Mouse (Mus musculus) liver, adult 2 months (tissue): ENCODE data around the gene Ddi2. TPM values are rescaled to one million over a fixed set of nuclear protein-coding genes. Genes with fewer than 3 reads are reported as not detected.

Experiments used
- DNase-seq: peaks from one replicate; pipeline ENCODE4 v3.0.0-alpha.2; 2011; ENCODE audit warnings: low read depth, low spot score; ENCODE audit errors: extremely low read depth
- H3K27ac ChIP-seq: fragments of 200-500 bp; replicated peaks from 2 replicates; pipeline ENCODE4 v1.5.1; 2012; ENCODE audit warnings: low read depth, mild to moderate bottlenecking, control low read depth, inconsistent platforms, low read length; ENCODE audit not compliant: insufficient read depth
- H3K27me3 ChIP-seq: fragments of 200-500 bp; 2 replicates; pipeline ENCODE4 v1.6.1; 2012; ENCODE audit warnings: mild to moderate bottlenecking, moderate library complexity, low read length, inconsistent platforms; ENCODE audit not compliant: control insufficient read depth, insufficient read depth
- H3K36me3 ChIP-seq: fragments of 200-500 bp; 2 replicates; pipeline ENCODE4 v1.6.1; 2012; ENCODE audit warnings: low read length, inconsistent platforms; ENCODE audit not compliant: control insufficient read depth, insufficient read depth
- H3K4me1 ChIP-seq: fragments of 200-500 bp; 2 replicates; pipeline ENCODE4 v1.6.1; 2011; ENCODE audit warnings: low read length; ENCODE audit not compliant: control insufficient read depth, insufficient read depth
- H3K4me3 ChIP-seq: fragments of 200-500 bp; 2 replicates; pipeline ENCODE4 v1.5.1; 2011; ENCODE audit warnings: low read depth, mild to moderate bottlenecking, control low read depth, low read length, moderate library complexity; ENCODE audit not compliant: insufficient read depth
- H3K79me2 ChIP-seq: fragments of 200-500 bp; 2 replicates; pipeline ENCODE4 v1.6.1; 2012; ENCODE audit warnings: inconsistent platforms, mild to moderate bottlenecking, low read length, moderate library complexity; ENCODE audit not compliant: control insufficient read depth, insufficient read depth
- H3K9ac ChIP-seq: fragments of 200-500 bp; 2 replicates; pipeline ENCODE4 v1.6.1; 2012; ENCODE audit warnings: low read depth, mild to moderate bottlenecking, control low read depth, inconsistent platforms, low read length
- CTCF ChIP-seq: fragments of 200-500 bp; IDR thresholded peaks from 2 replicates; pipeline ENCODE4 v1.5.1; 2011; ENCODE audit warnings: low read depth, low read length, control low read depth
- POLR2A ChIP-seq: fragments of 200-500 bp; IDR thresholded peaks from 2 replicates; pipeline ENCODE4 v1.6.1; 2011; ENCODE audit warnings: low read length, control low read depth; ENCODE audit not compliant: insufficient read depth; ENCODE audit errors: extremely low read depth
- WGBS: fragments of 180-500 bp; shearing (Covaris S2); methylation state at CpG from one replicate; pipeline ENCODE4 v1.1.7; 2018; 5-methylcytosine and 5-hydroxymethylcytosine counted together
- polyA plus RNA-seq: library from polyadenylated mRNA; depleted of rRNA; stranded (reverse); fragments of >200 nt; gene quantifications from 2 replicates; pipeline ENCODE4 v1.2.3, GENCODE M21; 2012
- total RNA-seq: library from RNA; depleted of rRNA; stranded (reverse); fragments of >200 nt; gene quantifications from 2 replicates; pipeline ENCODE4 v1.2.3, GENCODE M21; 2014

Ddi2 gene
- total and polyA plus RNA-seq, 2 experiments, result 51.2 to 59.2 TPM

DNA sequence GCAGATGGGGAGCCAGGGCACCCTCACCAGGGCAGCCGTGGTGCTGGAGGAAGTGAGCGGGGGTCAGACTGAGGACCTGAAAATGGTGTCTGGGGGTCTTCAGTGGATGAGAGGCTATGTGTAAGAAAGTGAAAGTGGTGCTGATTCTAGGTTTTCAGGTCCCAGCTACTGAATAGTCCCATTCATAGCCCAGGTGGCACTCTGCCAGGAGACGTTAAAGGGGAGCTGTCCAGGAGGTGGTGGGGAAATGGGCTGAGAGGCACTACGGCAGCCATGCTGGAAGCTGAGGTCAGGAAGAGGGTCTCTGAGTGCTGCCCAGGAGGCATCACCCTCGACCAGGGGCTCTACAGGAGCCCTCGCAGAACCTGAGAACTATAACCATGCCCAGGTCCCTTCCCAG, 74.0 kb downstream of the Ddi2 start:
- peaks cover 32% of the 10 kb centered on the region; the same call in 1 of the 2 replicates for H3K79me2 ChIP-seq
- H3K9ac ChIP-seq, result no peak overlapping the region
- no peak for TF ChIP-seq CTCF
- no peak for TF ChIP-seq POLR2A
- no peaks in the 10 kb centered on the region; the same call in 1 of the 2 replicates for H3K4me1 ChIP-seq
- DNase-seq, result no peak
- 86% methylated on average over 6 of the region's 6 CpGs for WGBS
- no peaks in the 10 kb centered on the region for H3K36me3 ChIP-seq
- H3K27ac ChIP-seq, result no peak overlapping the region
- H3K4me3 ChIP-seq, result no peak overlapping the region
- H3K27me3 ChIP-seq, result no peaks in the 10 kb centered on the region

DNA sequence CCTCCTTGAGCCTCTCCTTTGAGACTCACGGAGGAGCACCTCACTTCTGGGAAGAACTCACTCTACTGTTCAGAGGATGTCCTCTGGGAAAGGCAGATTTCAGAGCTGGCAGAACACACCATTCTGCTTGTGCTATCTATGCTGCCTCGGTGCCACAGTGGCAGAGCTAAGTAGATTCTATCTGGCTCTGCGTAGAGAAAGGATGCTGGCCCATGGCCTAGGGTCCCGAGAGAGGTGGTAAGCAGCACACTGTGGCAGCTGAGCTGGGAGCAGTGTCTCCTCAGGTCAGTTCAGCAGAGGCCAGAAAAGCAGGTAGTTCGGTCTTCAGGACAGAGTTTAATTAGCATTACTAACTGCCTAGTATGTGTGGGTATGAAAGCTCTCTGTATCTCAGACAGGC, 75.0 kb downstream of the Ddi2 start:
- Histone ChIP-seq H3K4me1 (no peaks in the 10 kb centered on the region; the same call in 1 of the 2 replicates), H3K79me2 (peaks cover 27% of the 10 kb centered on the region; the same call in 1 of the 2 replicates), H3K9ac (no peak overlapping the region), H3K27me3 (no peaks in the 10 kb centered on the region), H3K27ac (no peak overlapping the region), H3K36me3 (no peaks in the 10 kb centered on the region), H3K4me3 (no peak overlapping the region)
- DNase-seq, result no peak
- 95% methylated on average over 5 of the region's 5 CpGs for WGBS
- TF ChIP-seq POLR2A (no peak), CTCF (no peak)

DNA sequence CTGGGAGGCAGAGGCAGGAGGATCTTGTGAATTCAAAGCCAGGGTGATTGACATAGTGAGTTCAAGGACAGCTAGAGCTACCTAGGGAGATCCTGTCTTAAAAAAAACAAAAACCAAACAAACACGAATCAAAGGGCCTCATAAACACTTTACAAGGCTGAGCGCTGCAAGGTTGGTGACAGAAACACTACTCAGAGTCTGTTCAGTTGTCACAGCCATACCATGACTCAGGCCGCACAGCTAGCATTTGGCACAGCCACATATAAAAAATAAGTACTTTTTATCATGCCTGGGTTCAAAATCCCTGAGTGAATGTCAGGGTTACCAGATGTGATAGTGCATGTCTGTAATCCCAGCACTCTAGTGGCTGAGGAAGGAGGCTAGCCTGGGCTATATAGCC, 76.0 kb downstream of the Ddi2 start:
- Histone ChIP-seq H3K79me2 (peaks cover 22% of the 10 kb centered on the region; the same call in 1 of the 2 replicates), H3K27ac (no peak overlapping the region), H3K4me3 (no peak overlapping the region), H3K9ac (no peak overlapping the region), H3K4me1 (no peaks in the 10 kb centered on the region; the same call in 1 of the 2 replicates), H3K36me3 (no peaks in the 10 kb centered on the region), H3K27me3 (no peaks in the 10 kb centered on the region)
- TF ChIP-seq CTCF, result no peak
- no peak for TF ChIP-seq POLR2A
- WGBS, result 94% methylated on average over 3 of the region's 3 CpGs
- no peak for DNase-seq

DNA sequence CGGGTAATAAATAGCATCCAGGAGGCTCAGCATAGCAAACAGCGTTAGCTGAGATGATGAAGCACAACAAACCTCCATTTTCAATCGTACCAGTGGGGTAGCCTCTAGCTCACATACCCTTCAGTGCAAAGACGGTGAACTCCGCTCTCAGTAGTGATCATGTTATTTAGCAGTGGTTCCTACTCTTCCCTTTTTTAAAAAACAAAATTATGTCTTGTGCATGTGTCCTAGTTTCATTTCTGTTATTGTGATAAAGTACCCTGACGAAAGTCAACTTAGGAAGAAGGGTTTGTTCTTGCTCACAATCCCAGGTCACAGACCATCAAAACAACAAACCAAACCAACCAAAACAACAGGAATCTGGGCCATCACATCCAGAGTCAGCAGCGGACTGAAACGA, 77.2 kb downstream of the Ddi2 start:
- no peak overlapping the region for H3K4me3 ChIP-seq
- 0 out of 2 replicates have a peak overlapping the region, but pooled peaks have one; percentile 27 for H3K9ac ChIP-seq
- no peaks in the 10 kb centered on the region; the same call in 1 of the 2 replicates for H3K4me1 ChIP-seq
- H3K27me3 ChIP-seq, result no peaks in the 10 kb centered on the region
- no peak overlapping the region; the same call in 1 of the 2 replicates for H3K27ac ChIP-seq
- no peak for TF ChIP-seq POLR2A
- no peak for TF ChIP-seq CTCF
- DNase-seq, result peak; percentile 24
- H3K36me3 ChIP-seq, result no peaks in the 10 kb centered on the region; the same call in 1 of the 2 replicates
- 91% methylated on average over 8 of the region's 8 CpGs for WGBS
- peaks cover 17% of the 10 kb centered on the region; the same call in 1 of the 2 replicates for H3K79me2 ChIP-seq

DNA sequence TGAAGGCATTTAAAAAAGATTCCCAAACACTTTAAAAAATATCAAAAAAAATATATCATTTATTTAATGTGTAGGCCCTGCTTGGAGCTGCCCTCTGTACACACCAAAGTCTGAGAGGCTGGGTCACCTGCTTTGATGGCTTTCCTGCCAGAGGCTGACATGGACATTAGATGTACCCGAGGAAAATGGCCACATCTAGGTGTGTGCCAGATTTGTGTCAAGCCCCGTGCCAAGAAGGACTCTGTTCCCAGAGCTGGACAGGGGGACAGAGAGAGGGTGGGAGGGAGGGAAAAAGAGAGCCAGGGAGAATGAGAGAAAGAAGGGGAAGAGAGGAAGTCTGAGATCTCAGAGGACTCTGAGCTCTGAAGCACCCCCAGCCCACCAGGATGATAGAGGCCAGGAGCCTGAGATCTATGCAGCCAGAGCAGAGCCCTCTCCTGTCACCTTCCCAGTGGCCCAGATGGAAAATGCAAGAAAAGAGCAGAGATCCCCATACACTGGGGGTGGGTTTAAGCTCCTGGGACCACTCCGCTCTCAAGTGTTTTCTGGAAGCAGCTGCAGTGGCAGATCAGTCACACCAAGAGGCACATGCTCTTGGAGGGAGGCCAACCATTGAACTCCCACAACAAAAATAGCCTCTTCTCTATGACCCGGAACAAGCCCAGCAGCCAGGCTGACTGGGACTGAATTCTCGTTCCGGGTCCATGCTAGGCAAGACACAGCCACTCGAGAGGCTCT, 79.9 kb downstream of the Ddi2 start:
- WGBS, result 25% methylated on average over 7 of the region's 7 CpGs
- 0 out of 2 replicates have a peak overlapping the region, but pooled peaks have one; percentile 30 for H3K27ac ChIP-seq
- peak; percentile 46 for DNase-seq

More for the DNA sequence above, 79.9 kb downstream of the Ddi2 start:
- H3K4me1 ChIP-seq, result no peaks in the 10 kb centered on the region
- H3K79me2 ChIP-seq, result 0 out of 2 replicates have a peak, but pooled peaks cover 2% of the 10 kb centered on the region
- peaks cover 2% of the 10 kb centered on the region; the same call in 1 of the 2 replicates for H3K36me3 ChIP-seq
- H3K9ac ChIP-seq, result no peak overlapping the region
- no peaks in the 10 kb centered on the region for H3K27me3 ChIP-seq
- H3K4me3 ChIP-seq, result no peak overlapping the region
- TF ChIP-seq POLR2A, result no peak
- no peak for TF ChIP-seq CTCF
